Mouse (Mus musculus) limb, embryonic 13.5 days (tissue): ENCODE results near the gene Gpkow. TPM values are rescaled to one million over a fixed set of nuclear protein-coding genes. Genes with fewer than 3 reads are reported as not detected.
"Not testable (repeated sequence)": the region's sequence is repeated elsewhere in the genome, so short reads cannot be mapped to it uniquely, and the experiment has no call there.

Source experiments
- ATAC-seq: fragments of 200-750 bp; cut with Nextera tagmentation; 2 replicates; pipeline ENCODE4 v1.8.0; 2017; ENCODE audit warnings: low read depth, moderate number of reproducible peaks, moderate TSS enrichment; ENCODE audit not compliant: low FRiP score
- H3K27ac ChIP-seq: fragments of 300-500 bp; sonication (generic); 2 replicates; pipeline ENCODE4 v1.5.1; 2015; ENCODE audit warnings: inconsistent platforms, mild to moderate bottlenecking, moderate library complexity
- H3K27me3 ChIP-seq: fragments of 300-500 bp; sonication (generic); 2 replicates; pipeline ENCODE4 v1.6.1; 2015; ENCODE audit warnings: mild to moderate bottlenecking, inconsistent platforms
- H3K36me3 ChIP-seq: fragments of 300-500 bp; sonication (generic); 2 replicates; pipeline ENCODE4 v1.6.1; 2015; ENCODE audit warnings: inconsistent platforms, mild to moderate bottlenecking, moderate library complexity
- H3K4me1 ChIP-seq: fragments of 300-500 bp; sonication (generic); 2 replicates; pipeline ENCODE4 v1.6.1; 2015; ENCODE audit warnings: inconsistent platforms
- H3K4me2 ChIP-seq: fragments of 300-500 bp; sonication (generic); replicated peaks from 2 replicates; pipeline ENCODE4 v1.6.1; 2015; ENCODE audit warnings: inconsistent platforms, mild to moderate bottlenecking, moderate library complexity
- H3K4me3 ChIP-seq: fragments of 300-500 bp; sonication (generic); 2 replicates; pipeline ENCODE4 v1.5.1; 2015; ENCODE audit warnings: moderate library complexity, mild to moderate bottlenecking, inconsistent platforms
- H3K9ac ChIP-seq: fragments of 300-500 bp; sonication (generic); 2 replicates; pipeline ENCODE4 v1.6.1; 2015; ENCODE audit warnings: mild to moderate bottlenecking, inconsistent platforms
- H3K9me3 ChIP-seq: fragments of 300-500 bp; sonication (generic); 2 replicates; pipeline ENCODE4 v1.6.1; 2016; ENCODE audit warnings: inconsistent platforms
- WGBS: fragments of 180-500 bp; shearing (Covaris S2); methylation state at CpG from one replicate; pipeline ENCODE4 v1.1.7; 2015; 5-methylcytosine and 5-hydroxymethylcytosine counted together
- polyA plus RNA-seq: library from polyadenylated mRNA; unstranded; fragments of >200 nt; fragmentation: Nextera tagmentation; extraction: Ambion mirVana; gene quantifications from 2 replicates; pipeline ENCODE4 v1.2.1, GENCODE M21; 2015

Gene Gpkow
- polyA plus RNA-seq, 1 experiment from 2014 or later = 42.6 TPM

DNA sequence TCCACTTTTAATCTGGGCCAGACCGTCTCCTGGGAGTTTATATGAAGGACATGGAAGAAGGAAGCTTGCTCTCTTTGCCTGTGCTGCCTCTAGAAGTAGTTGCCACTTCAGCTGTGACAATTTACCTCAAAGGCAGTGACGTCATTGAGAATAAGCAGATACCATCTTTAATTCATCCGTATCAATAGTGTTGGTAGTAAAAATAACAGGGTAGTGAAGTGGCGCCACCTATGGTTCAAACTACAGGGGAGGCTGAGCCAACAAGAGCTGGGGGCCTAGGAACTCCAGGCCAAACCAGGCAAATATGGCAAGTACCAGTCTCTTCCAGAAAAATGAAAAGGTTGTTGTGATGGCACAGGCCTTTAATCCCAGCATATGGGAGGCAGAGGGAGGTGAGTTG is 4.1 kb upstream of the Gpkow start:
- H3K27me3 ChIP-seq = no peaks in the 10 kb centered on the region
- no peak overlapping the region for H3K9ac ChIP-seq
- no peaks in the 10 kb centered on the region for H3K9me3 ChIP-seq
- H3K4me3 ChIP-seq = no peak overlapping the region
- no peak overlapping the region for H3K4me2 ChIP-seq
- 40% methylated on average over 4 of the region's 4 CpGs for WGBS
- H3K4me1 ChIP-seq = no peaks in the 10 kb centered on the region
- ATAC-seq = no peak
- H3K27ac ChIP-seq = no peak overlapping the region
- H3K36me3 ChIP-seq = no peaks in the 10 kb centered on the region

DNA sequence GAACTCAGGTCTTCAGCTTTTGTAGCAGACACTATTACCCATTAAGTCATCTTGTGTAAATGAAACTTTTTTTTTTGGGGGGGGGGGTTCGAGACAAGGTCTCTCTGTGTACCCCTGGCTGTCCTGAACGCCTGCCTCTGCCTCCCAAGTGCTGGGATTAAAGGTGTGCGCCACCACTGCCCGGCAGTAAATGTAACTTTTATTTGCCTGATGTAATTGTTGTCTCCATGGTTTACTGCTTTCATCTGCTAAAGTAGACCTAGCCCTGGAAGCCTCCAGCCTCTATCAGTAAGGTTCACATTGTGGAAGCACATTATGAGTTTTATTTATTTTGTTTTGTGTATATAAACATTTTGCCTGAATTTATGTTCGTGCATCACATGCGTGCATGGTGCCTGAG is 411 bp upstream of the Gpkow start:
- no peak overlapping the region for H3K27ac ChIP-seq
- peak; percentile 29; the same call in 1 of the 2 replicates for ATAC-seq

DNA sequence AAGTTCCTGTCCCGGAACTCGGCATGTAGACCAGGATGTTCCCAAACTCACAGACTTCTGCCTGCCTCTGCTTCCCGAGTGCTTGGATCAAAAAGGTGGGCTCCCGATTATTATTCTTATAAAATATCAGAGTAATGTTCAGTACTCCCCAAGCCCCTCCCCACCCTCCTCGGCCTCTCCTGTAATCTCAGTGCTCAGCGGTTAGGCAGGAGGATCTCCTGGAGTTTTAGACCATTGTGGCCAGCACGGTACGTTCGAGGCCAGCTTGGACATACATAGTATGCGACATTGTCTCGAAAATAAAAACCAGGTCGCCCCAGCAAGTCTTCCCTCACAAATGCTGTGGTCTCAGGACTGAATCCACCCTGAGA is 16.8 kb downstream of the Gpkow start:
- H3K9ac ChIP-seq = peak overlapping the region; percentile 51
- H3K27me3 ChIP-seq, H3K4me1 ChIP-seq, H3K36me3 ChIP-seq, H3K9me3 ChIP-seq, ATAC-seq, H3K27ac ChIP-seq: not testable (repeated sequence)
- 25% methylated on average over 6 of the region's 12 CpGs for WGBS
- peak overlapping the region; percentile 58 for H3K4me2 ChIP-seq
- peak overlapping the region; percentile 37 for H3K4me3 ChIP-seq

More for the DNA sequence above, 411 bp upstream of the Gpkow start:
- Histone ChIP-seq H3K4me1 (peaks cover 7% of the 10 kb centered on the region; the same call in 1 of the 2 replicates), H3K36me3 (peaks cover 8% of the 10 kb centered on the region), H3K9ac (no peak overlapping the region), H3K4me3 (0 out of 2 replicates have a peak overlapping the region, but pooled peaks have one; percentile 59), H3K9me3 (no peaks in the 10 kb centered on the region), H3K4me2 (peak overlapping the region; percentile 46), H3K27me3 (no peaks in the 10 kb centered on the region)
- WGBS = 28% methylated on average over 6 of the region's 6 CpGs

- not testable (repeated sequence) for H3K36me3 ChIP-seq, H3K27me3 ChIP-seq, H3K27ac ChIP-seq, H3K9me3 ChIP-seq, H3K4me1 ChIP-seq
- WGBS = 22% methylated on average over 43 of the region's 60 CpGs
- ATAC-seq = peak; percentile 96
- H3K4me3 ChIP-seq = peak within 1 kb of the TSS; percentile 37
- H3K9ac ChIP-seq = peak within 1 kb of the TSS; percentile 51
- H3K4me2 ChIP-seq = peak within 1 kb of the TSS; percentile 58
Observed at GRCm38 (mm10) chrX:7714135-7714899, 17.4 kb downstream of the Gpkow start, which contains the start of gene Wdr45. Gene Wdr45, plus strand, starts transcription at chrX:7714333.

GRCm38 (mm10) chrX:7716058-7716457 is 19.1 kb downstream of the Gpkow start:
- not testable (repeated sequence) for ATAC-seq, H3K9ac ChIP-seq, H3K4me1 ChIP-seq, H3K27me3 ChIP-seq, H3K9me3 ChIP-seq, H3K36me3 ChIP-seq, H3K27ac ChIP-seq, H3K4me3 ChIP-seq, H3K4me2 ChIP-seq
- WGBS = 42% methylated on average over 1 of the region's 1 CpGs

- peak; percentile 89 for ATAC-seq
- Histone ChIP-seq H3K4me2 (peak within 1 kb of the TSS; percentile 71), H3K4me3 (peak within 1 kb of the TSS; percentile 58), H3K27ac (peak within 1 kb of the TSS; percentile 84), H3K9ac (peak within 1 kb of the TSS; percentile 68), H3K36me3 (peaks cover 21% of the 10 kb centered on the region; the same call in 1 of the 2 replicates), H3K4me1 (no peaks in the 10 kb centered on the region), H3K9me3 (no peaks in the 10 kb centered on the region), H3K27me3 (no peaks in the 10 kb centered on the region)
- WGBS = 17% methylated on average over 22 of the region's 22 CpGs
Observed at GRCm38 (mm10) chrX:7721514-7722281, 24.8 kb downstream of the Gpkow start, which contains the start of gene Gm45208. Gene Gm45208, plus strand, starts transcription at chrX:7722245.

DNA sequence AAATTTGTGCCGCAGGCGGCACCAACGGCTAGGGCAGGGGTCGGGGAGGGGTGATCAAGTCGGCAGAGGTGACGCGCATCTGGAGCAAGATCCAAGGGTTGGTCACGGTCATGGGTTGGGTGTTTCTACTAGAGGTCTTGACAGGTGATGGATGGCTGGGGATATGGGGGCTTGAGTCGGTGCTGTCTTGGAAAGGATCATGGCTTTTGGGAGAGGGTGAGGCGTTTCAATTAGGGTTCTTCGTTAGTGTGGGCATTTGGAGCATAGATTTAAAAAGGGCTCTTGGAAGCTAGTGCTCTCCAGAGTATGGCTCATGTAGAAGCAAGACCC is 25.3 kb downstream of the Gpkow start:
- Histone ChIP-seq H3K27me3 (no peaks in the 10 kb centered on the region), H3K4me1 (no peaks in the 10 kb centered on the region), H3K9me3 (no peaks in the 10 kb centered on the region), H3K4me2 (peak overlapping the region; percentile 71), H3K4me3 (peak overlapping the region; percentile 58), H3K9ac (peak overlapping the region; percentile 68), H3K27ac (no peak overlapping the region), H3K36me3 (peaks cover 26% of the 10 kb centered on the region)
- WGBS = 12% methylated on average over 11 of the region's 11 CpGs
- ATAC-seq = peak; percentile 20; the same call in 1 of the 2 replicates

- Histone ChIP-seq H3K9me3 (no peaks in the 10 kb centered on the region), H3K27ac (no peak overlapping the region), H3K4me1 (no peaks in the 10 kb centered on the region), H3K9ac (peak overlapping the region; percentile 68), H3K36me3 (peaks cover 26% of the 10 kb centered on the region), H3K27me3 (no peaks in the 10 kb centered on the region), H3K4me2 (peak overlapping the region; percentile 71), H3K4me3 (peak overlapping the region; percentile 58)
- no peak for ATAC-seq
- 24% methylated on average over 4 of the region's 4 CpGs for WGBS
Observed at GRCm38 (mm10) chrX:7722691-7723090, 25.8 kb downstream of the Gpkow start.

GRCm38 (mm10) chrX:7724135-7724534 is 27.2 kb downstream of the Gpkow start:
- Histone ChIP-seq H3K4me2 (no peak overlapping the region), H3K27me3 (no peaks in the 10 kb centered on the region), H3K9ac (no peak overlapping the region), H3K9me3 (no peaks in the 10 kb centered on the region), H3K4me1 (0 out of 2 replicates have a peak, but pooled peaks cover 1% of the 10 kb centered on the region), H3K4me3 (no peak overlapping the region), H3K27ac (no peak overlapping the region), H3K36me3 (peaks cover 26% of the 10 kb centered on the region)
- ATAC-seq = no peak
- 76% methylated on average over 7 of the region's 7 CpGs for WGBS

DNA sequence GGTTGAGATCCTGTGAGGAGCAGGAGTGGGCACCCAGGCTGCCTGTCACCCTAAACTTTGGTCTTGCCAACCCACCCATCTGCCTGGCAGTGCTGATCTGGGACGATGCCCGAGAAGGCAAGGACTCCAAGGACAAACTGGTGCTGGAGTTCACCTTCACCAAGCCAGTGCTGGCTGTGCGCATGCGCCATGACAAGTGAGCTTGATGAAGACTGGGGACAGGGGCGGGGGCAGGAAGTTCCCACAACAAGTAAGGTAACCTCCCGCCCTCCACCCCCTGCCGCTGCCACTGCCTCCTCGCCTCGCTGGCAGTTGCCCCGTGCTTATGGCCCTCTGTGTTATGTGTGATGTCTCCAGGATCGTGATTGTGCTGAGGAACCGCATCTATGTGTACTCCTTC is 28.9 kb downstream of the Gpkow start:
- ATAC-seq = no peak
- H3K27me3 ChIP-seq = no peaks in the 10 kb centered on the region
- no peak overlapping the region for H3K4me2 ChIP-seq
- H3K4me3 ChIP-seq = no peak overlapping the region
- H3K9ac ChIP-seq = no peak overlapping the region
- WGBS = 84% methylated on average over 12 of the region's 12 CpGs
- 0 out of 2 replicates have a peak, but pooled peaks cover 8% of the 10 kb centered on the region for H3K4me1 ChIP-seq
- H3K36me3 ChIP-seq = peaks cover 26% of the 10 kb centered on the region
- H3K27ac ChIP-seq = no peak overlapping the region
- H3K9me3 ChIP-seq = no peaks in the 10 kb centered on the region

GRCm38 (mm10) chrX:7727176-7727575 is 30.2 kb downstream of the Gpkow start:
- H3K27me3 ChIP-seq = no peaks in the 10 kb centered on the region
- ATAC-seq = no peak
- no peaks in the 10 kb centered on the region for H3K9me3 ChIP-seq
- no peak overlapping the region for H3K27ac ChIP-seq
- H3K4me2 ChIP-seq = no peak overlapping the region
- no peak overlapping the region for H3K4me3 ChIP-seq
- 0 out of 2 replicates have a peak, but pooled peaks cover 8% of the 10 kb centered on the region for H3K4me1 ChIP-seq
- H3K36me3 ChIP-seq = peaks cover 26% of the 10 kb centered on the region
- H3K9ac ChIP-seq = no peak overlapping the region
- WGBS = 91% methylated on average over 13 of the region's 13 CpGs

- peak; percentile 94 for ATAC-seq
- Histone ChIP-seq H3K4me3 (peak within 1 kb of the TSS; percentile 51), H3K36me3 (peaks cover 26% of the 10 kb centered on the region), H3K4me1 (0 out of 2 replicates have a peak, but pooled peaks cover 8% of the 10 kb centered on the region), H3K9me3 (no peaks in the 10 kb centered on the region), H3K4me2 (peak within 1 kb of the TSS; percentile 61), H3K9ac (peak within 1 kb of the TSS; percentile 57), H3K27me3 (no peaks in the 10 kb centered on the region), H3K27ac (no peak within 1 kb of the TSS)
- 18% methylated on average over 42 of the region's 42 CpGs for WGBS
Observed at GRCm38 (mm10) chrX:7728215-7728921, 31.4 kb downstream of the Gpkow start, which contains the start of gene Praf2. Gene Praf2, plus strand, starts transcription at chrX:7728439.
